Mouse (Mus musculus) gastrocnemius, adult 18-20 months (tissue): ENCODE results near the gene Nisch. TPM values are rescaled to one million over a fixed set of nuclear protein-coding genes. Genes with fewer than 3 reads are reported as not detected.

Experiments
- DNase-seq: peaks from one replicate; pipeline ENCODE4 v3.0.0; 2021; ENCODE audit warnings: low spot score
- total RNA-seq, 2 experiments: library from RNA; stranded (reverse); gene quantifications; 2 replicates each; pipeline ENCODE4 v1.2.3; 2021

The Nisch gene
- total RNA-seq, 2 experiments from 2014 or later, result 52.3 to 59.6 TPM

GRCm38 (mm10) chr14:31164067-31164466 is 52.7 kb downstream of the Nisch start:
- no peak for DNase-seq

GRCm38 (mm10) chr14:31161638-31162037 is 55.1 kb downstream of the Nisch start:
- DNase-seq, result no peak

- DNase-seq, result no peak
Observed at GRCm38 (mm10) chr14:31161191-31161590, 55.6 kb downstream of the Nisch start.

- DNase-seq, result no peak
Observed at GRCm38 (mm10) chr14:31160196-31161150, 56.3 kb downstream of the Nisch start.

- DNase-seq, result no peak
Observed at GRCm38 (mm10) chr14:31145694-31146093, 71.1 kb downstream of the Nisch start.

GRCm38 (mm10) chr14:31141011-31141410 is 75.7 kb downstream of the Nisch start:
- DNase-seq, result no peak

GRCm38 (mm10) chr14:31140141-31140540 is 76.6 kb downstream of the Nisch start:
- DNase-seq, result no peak

- DNase-seq, result no peak
Observed at GRCm38 (mm10) chr14:31139666-31140065, 77.1 kb downstream of the Nisch start.

GRCm38 (mm10) chr14:31138897-31139429 is 77.8 kb downstream of the Nisch start:
- no peak for DNase-seq

- no peak for DNase-seq
Observed at GRCm38 (mm10) chr14:31138219-31138896, 78.4 kb downstream of the Nisch start.

- no peak for DNase-seq
Observed at GRCm38 (mm10) chr14:31137791-31138190, 79.0 kb downstream of the Nisch start.

GRCm38 (mm10) chr14:31137281-31137595 is 79.5 kb downstream of the Nisch start:
- DNase-seq, result no peak

GRCm38 (mm10) chr14:31136411-31137280 is 80.1 kb downstream of the Nisch start:
- no peak for DNase-seq

GRCm38 (mm10) chr14:31135495-31136410 is 81.0 kb downstream of the Nisch start:
- DNase-seq, result no peak

GRCm38 (mm10) chr14:31134015-31135000 is 82.4 kb downstream of the Nisch start:
- no peak for DNase-seq

GRCm38 (mm10) chr14:31133023-31133665 is 83.6 kb downstream of the Nisch start:
- no peak for DNase-seq

GRCm38 (mm10) chr14:31132491-31132975 is 84.2 kb downstream of the Nisch start:
- DNase-seq, result no peak

- DNase-seq, result no peak
Observed at GRCm38 (mm10) chr14:31132031-31132430, 84.7 kb downstream of the Nisch start.
